In the genomic region with DNA sequence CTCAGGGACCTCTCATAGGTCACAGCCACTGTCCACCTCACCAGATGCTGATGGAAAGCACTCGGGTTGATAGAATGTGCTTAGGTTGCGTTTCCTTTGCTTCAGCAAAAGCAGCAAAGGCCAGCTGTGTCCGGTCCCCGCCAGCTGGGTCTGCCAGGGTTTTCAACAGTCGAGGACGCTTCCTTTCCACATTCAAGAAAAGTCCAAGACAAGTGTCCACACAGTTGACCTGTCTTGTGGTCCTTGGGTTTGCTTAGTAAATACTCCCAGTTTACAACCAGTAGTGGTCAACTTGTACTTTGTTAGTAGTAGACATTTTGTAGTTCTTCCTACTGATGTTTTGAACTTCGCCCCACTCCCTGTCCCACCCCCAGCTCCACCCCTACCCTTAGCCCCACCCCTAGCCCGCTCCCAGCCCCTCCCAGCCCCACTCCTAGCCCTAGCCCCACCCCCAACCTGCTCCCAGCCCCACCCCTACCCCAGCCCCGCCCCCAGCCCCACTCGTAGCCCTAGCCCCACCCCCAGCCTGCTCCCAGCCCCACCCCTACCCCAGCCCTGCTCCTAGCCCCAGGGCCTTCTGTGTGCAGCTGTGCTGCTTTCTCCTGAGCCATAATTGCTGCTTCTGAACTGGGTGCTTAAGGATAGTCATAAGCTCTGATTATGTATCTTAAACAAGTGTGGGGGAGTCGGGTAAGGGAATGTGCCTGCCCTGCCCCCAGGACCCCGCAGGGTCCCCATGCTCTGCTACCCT, we compare ENCODE assay signal across 8 mouse cellular contexts. TPM values are rescaled to one million over a fixed set of nuclear protein-coding genes. Genes with fewer than 3 reads are reported as not detected.
DNase-seq lines count a peak whose midpoint lies in the region; ATAC-seq and TF ChIP-seq lines count a peak whose summit lies in the region.

No protein-coding gene starts in this region.

- H3K4me2 ChIP-seq in CH12.LX (ENCODE audit: insufficient read depth, low read depth, poor library complexity, severe bottlenecking) = no peak overlapping the region
- H3K4me2 ChIP-seq in heart, embryonic 16.5 days (ENCODE audit: low read depth, low read length) = no peak overlapping the region

- no peak overlapping the region for H3K9ac ChIP-seq in CH12.LX (ENCODE audit: insufficient read depth, low read depth)
- H3K9ac ChIP-seq in heart, embryonic 16.5 days (ENCODE audit: low read length) = no peak overlapping the region

- in situ Hi-C loops in CH12.LX (cut with MboI; ENCODE audit: low pct_ligation_motif_present, low pct_unique_long_range_greater_than_20kb, low sequenced_read_pairs) = no loop called here

- peak; percentile 26 for DNase-seq in CH12.LX (ENCODE audit: extremely low read depth)
- DNase-seq in c-Kit-positive CD71-positive TER-119-negative erythroid progenitor cells, embryonic 14.5 days (ENCODE audit: low read depth) = peak; percentile 34
- DNase-seq in kidney, postnatal 4 days = peak; percentile 60 to 75
- no peak for DNase-seq in urinary bladder, adult 2 months (ENCODE audit: low spot score)
- DNase-seq in retina, postnatal 1 day = no peak
- DNase-seq in frontal cortex, postnatal 10 days (ENCODE audit: low spot score in 2 of 2) = no peak

- 57% methylated on average over 12 of the region's 12 CpGs for WGBS in heart, embryonic 16.5 days

- no peak overlapping the region for H3K4me3 ChIP-seq in CH12.LX (replicated peaks in 1 of 3; ENCODE audit: low read depth in 2 of 3, low read length in 2 of 3, poor library complexity in 1 of 3)
- no peak overlapping the region for H3K4me3 ChIP-seq in heart, embryonic 16.5 days (ENCODE audit: low read length)

- no peaks in the 10 kb centered on the region for H3K79me2 ChIP-seq in CH12.LX (replicated peaks; ENCODE audit: control insufficient read depth, extremely low read depth, insufficient read depth, poor library complexity, severe bottlenecking)

- TF ChIP-seq RAD21 in CH12.LX (IDR thresholded peaks at IDR 0.05; ENCODE audit: low read depth, low read length) = no peak

- dilution Hi-C loops in CH12.LX (cut with MboI; ENCODE audit: extremely low pct_ligation_motif_present, extremely low pct_unique_long_range_greater_than_20kb, low sequenced_read_pairs) = no loop called here

- no peak for TF ChIP-seq POLR2A in CH12.LX (IDR thresholded peaks at IDR 0.05; ENCODE audit: low read depth, low read length)

- H3K27ac ChIP-seq in CH12.LX (ENCODE audit: insufficient read depth, low read depth) = no peak overlapping the region
- peak overlapping the region; percentile 25 for H3K27ac ChIP-seq in heart, embryonic 16.5 days (ENCODE audit: low read length)

- H3K36me3 ChIP-seq in CH12.LX (replicated peaks in 1 of 2; ENCODE audit: control insufficient read depth in 1 of 2, insufficient read depth in 1 of 2, low read length in 1 of 2) = no peaks in the 10 kb centered on the region
- peaks cover 54% of the 10 kb centered on the region for H3K36me3 ChIP-seq in heart, embryonic 16.5 days (ENCODE audit: control insufficient read depth, insufficient read depth)

- H3K9me3 ChIP-seq in CH12.LX (replicated peaks; ENCODE audit: low read length) = peaks cover 6% of the 10 kb centered on the region
- H3K9me3 ChIP-seq in heart, embryonic 16.5 days (replicated peaks; ENCODE audit: control insufficient read depth, low read length) = no peaks in the 10 kb centered on the region

- ATAC-seq in heart, embryonic 16.5 days (replicated peaks; ENCODE audit: extremely low read depth, insufficient read depth, low FRiP score) = no peak; the same call in 1 of the 2 replicates
- ATAC-seq in megakaryocyte-erythroid progenitor cell, adult 5-6 weeks (replicated peaks; ENCODE audit: low FRiP score, low TSS enrichment, poor library complexity, severe bottlenecking) = peak; percentile 71

- no peaks in the 10 kb centered on the region for H3K27me3 ChIP-seq in CH12.LX (replicated peaks)
- H3K27me3 ChIP-seq in heart, embryonic 16.5 days (ENCODE audit: control insufficient read depth, insufficient read depth, low read length) = no peaks in the 10 kb centered on the region

- H3K4me1 ChIP-seq in CH12.LX (ENCODE audit: control insufficient read depth in 1 of 2, insufficient read depth in 2 of 2) = peaks cover 0 to 13% of the 10 kb centered on the region in 2 experiments; a peak in 2 of 4 replicates
- peaks cover 23% of the 10 kb centered on the region for H3K4me1 ChIP-seq in heart, embryonic 16.5 days (ENCODE audit: control insufficient read depth, insufficient read depth, low read length)

- TF ChIP-seq EP300 in CH12.LX (IDR thresholded peaks at IDR 0.05; ENCODE audit: low read length) = no peak

- no peak for TF ChIP-seq CTCF in CH12.LX (conservative IDR thresholded peaks at IDR 0.05 in 1 of 2, IDR thresholded peaks at IDR 0.05 in 1 of 2; ENCODE audit: low read depth in 2 of 2, low read length in 2 of 2)

TF ChIP-seq in CH12.LX, 34 proteins besides CTCF, POLR2A, EP300 and RAD21:
- TF ChIP-seq ZKSCAN1 (IDR thresholded peaks at IDR 0.05; ENCODE audit: borderline replicate concordance, low read depth, low read length) (no peak), BHLHE40 (IDR thresholded peaks at IDR 0.05; ENCODE audit: low read depth, low read length) (no peak), MAFK (IDR thresholded peaks at IDR 0.05; ENCODE audit: insufficient replicate concordance, low read length) (no peak), SIN3A (IDR thresholded peaks at IDR 0.05; ENCODE audit: low read length) (no peak), ELF1 (IDR thresholded peaks at IDR 0.05; ENCODE audit: low read depth, low read length) (no peak), PAX5 (IDR thresholded peaks at IDR 0.05; ENCODE audit: low read length) (no peak), RCOR1 (conservative IDR thresholded peaks at IDR 0.05; ENCODE audit: low read depth, low read length) (no peak), GABPA (IDR thresholded peaks at IDR 0.05; ENCODE audit: insufficient replicate concordance, low read depth, low read length) (no peak), ZNF384 (IDR thresholded peaks at IDR 0.05; ENCODE audit: low read depth, low read length) (no peak)

RNA-seq across cellular contexts. Expression of gene Wdsub1, which starts 41.0 kb away (rescaled TPM):
- 8.9 and 13.5 TPM in 2 replicates for total RNA-seq in CH12.LX (2012; rRNA removed)
- 7.9 and 12.9 TPM in 2 replicates for total RNA-seq in CH12.LX (2014; rRNA removed)
- 8.2 and 9.6 TPM in 2 replicates for polyA plus RNA-seq in CH12.LX (2012; ENCODE audit: insufficient read length, low read depth)
- polyA plus RNA-seq in heart, embryonic 16.5 days (2015; fragmentation: Nextera tagmentation; extraction: Ambion mirVana) = 44.6 and 47.5 TPM in 2 replicates
- 21.0 and 68.0 TPM in 2 replicates for total RNA-seq in megakaryocyte-erythroid progenitor cell, adult 5-6 weeks (2014; fragmentation: Nextera tagmentation)
- total RNA-seq in megakaryocyte-erythroid progenitor cell, adult 5-6 weeks (2017) = 42.3 and 48.3 TPM in 2 replicates
- polyA plus RNA-seq in urinary bladder, adult 2 months (2012; rRNA removed) = 66.7 and 82.0 TPM in 2 replicates

Comparison
In these comparisons a context has a peak if more than half of its experiments do, and no peak if none do; other contexts are left out.
1. DNase-seq: peak in CH12.LX (single experiment), c-Kit-positive CD71-positive TER-119-negative erythroid progenitor cells, embryonic 14.5 days (single experiment) and kidney, postnatal 4 days (2 of 2); none in urinary bladder, adult 2 months (single experiment), retina, postnatal 1 day (single experiment) and frontal cortex, postnatal 10 days (0 of 2).